Mouse (Mus musculus) cerebellum, adult 8-10 months (tissue): ENCODE data around the gene Wdr35.
"Not testable (repeated sequence)": the region's sequence is repeated elsewhere in the genome, so short reads cannot be mapped to it uniquely, and the experiment has no call there.

Experiments
- DNase-seq: peaks from one replicate; pipeline ENCODE4 v3.0.0; 2022

The Wdr35 gene

GRCm38 (mm10) chr12:9007811-9008210, 34.1 kb downstream of the Wdr35 start:
- DNase-seq: no peak

DNA sequence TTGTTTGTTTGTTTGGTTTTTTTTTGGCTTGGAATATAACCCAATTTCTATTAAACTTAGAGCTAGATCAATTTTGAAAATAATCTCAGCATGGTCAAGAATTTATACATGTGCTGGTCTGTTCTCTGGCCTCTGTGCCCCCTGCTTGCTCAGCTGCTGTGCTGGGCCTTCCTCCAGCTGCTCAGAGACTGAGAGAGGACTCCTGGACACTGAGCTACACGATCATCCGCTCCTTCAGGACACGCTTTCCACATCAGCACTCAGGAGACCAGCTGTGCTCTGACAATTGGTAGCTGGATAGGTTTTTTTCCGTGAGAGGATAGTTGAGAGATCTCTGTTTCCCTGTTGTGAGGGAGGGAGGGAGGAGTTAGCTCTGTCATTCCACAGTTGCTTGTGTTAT, 36.6 kb downstream of the Wdr35 start:
- no peak for DNase-seq

GRCm38 (mm10) chr12:9016376-9016775, 42.7 kb downstream of the Wdr35 start:
- no peak for DNase-seq

- no peak for DNase-seq
Observed at GRCm38 (mm10) chr12:9020431-9020830, 46.7 kb downstream of the Wdr35 start.

- DNase-seq: no peak
Observed at GRCm38 (mm10) chr12:9020986-9021385, 47.3 kb downstream of the Wdr35 start.

- DNase-seq: no peak
Observed at GRCm38 (mm10) chr12:9023031-9023430, 49.3 kb downstream of the Wdr35 start.

GRCm38 (mm10) chr12:9024071-9024470, 50.4 kb downstream of the Wdr35 start:
- DNase-seq: no peak

DNA sequence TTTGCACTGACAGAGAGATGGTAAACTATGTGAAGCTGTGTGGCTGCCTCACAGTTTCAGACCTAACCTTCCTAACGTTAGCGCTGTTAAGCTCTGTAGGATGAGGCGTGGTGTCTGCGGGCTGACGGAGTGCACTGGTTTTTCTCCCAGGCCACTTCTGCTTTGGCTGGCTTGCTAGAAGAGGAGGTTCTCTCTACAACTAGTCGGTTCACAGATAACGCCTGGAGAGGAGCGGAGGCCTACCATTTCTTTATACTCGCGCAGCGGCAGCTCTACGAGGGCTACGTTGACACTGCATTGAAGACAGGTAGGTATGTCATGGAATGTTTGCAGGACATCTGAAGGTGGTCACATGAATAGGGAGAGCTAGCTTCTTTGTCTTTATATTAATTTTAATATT, 51.0 kb downstream of the Wdr35 start:
- no peak for DNase-seq

DNA sequence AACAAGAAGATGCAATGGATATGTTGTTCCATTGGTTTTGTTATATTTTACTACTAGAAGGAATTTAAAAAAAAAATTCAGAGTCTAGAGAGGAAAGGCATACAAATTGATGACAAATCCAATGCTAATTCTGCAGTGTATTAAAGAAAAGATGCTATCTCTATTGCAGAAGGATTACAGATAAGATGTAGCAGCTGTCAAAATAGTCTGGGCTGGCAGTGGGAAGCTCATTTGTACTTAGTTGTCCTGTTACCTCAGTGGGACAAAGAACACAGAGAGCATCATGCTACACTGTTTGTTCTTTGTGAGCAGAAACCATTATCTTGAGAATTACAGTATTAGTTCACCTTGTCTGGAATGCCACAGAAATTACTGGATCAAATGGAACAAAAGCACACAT, 53.2 kb downstream of the Wdr35 start:
- no peak for DNase-seq

GRCm38 (mm10) chr12:9028816-9029215, 55.1 kb downstream of the Wdr35 start:
- DNase-seq: not testable (repeated sequence)

- no peak for DNase-seq
Observed at GRCm38 (mm10) chr12:9029506-9029887, 55.8 kb downstream of the Wdr35 start.

GRCm38 (mm10) chr12:9029888-9030723, 56.4 kb downstream of the Wdr35 start, which contains the start of gene Ttc32:
Gene Ttc32 (plus strand): TSS chr12:9029997.
- DNase-seq: peak; percentile 94

GRCm38 (mm10) chr12:9031166-9031565, 57.5 kb downstream of the Wdr35 start:
- no peak for DNase-seq

GRCm38 (mm10) chr12:9033140-9033539, 59.4 kb downstream of the Wdr35 start:
- no peak for DNase-seq

GRCm38 (mm10) chr12:9036409-9036808, 62.7 kb downstream of the Wdr35 start:
- no peak for DNase-seq

DNA sequence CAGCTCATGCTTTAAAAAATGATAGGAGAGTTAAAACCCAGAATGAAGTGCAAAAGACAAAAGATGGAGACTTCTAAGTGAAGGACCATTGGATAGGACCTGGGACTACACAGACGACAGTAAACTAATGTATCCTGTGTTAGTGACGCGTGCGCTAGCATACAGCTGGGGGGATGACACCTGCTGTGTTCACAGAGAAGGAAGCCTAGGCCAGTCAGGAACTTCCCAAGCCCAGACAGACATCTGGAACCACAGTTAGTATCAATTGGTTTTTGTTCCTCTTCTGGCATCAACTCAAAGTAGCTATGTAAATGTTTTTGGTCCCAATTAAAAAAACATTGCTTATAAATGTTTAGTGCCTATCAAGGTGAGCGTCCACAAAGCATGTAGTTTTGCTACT, 66.5 kb downstream of the Wdr35 start:
- DNase-seq: no peak

- DNase-seq: no peak
Observed at GRCm38 (mm10) chr12:9040686-9041085, 67.0 kb downstream of the Wdr35 start.

- DNase-seq: no peak
Observed at GRCm38 (mm10) chr12:9042316-9042715, 68.6 kb downstream of the Wdr35 start.

GRCm38 (mm10) chr12:9042759-9043158, 69.1 kb downstream of the Wdr35 start:
- no peak for DNase-seq

- DNase-seq: no peak
Observed at GRCm38 (mm10) chr12:9044666-9045065, 71.0 kb downstream of the Wdr35 start.

- DNase-seq: no peak
Observed at GRCm38 (mm10) chr12:9046674-9047073, 73.0 kb downstream of the Wdr35 start.

DNA sequence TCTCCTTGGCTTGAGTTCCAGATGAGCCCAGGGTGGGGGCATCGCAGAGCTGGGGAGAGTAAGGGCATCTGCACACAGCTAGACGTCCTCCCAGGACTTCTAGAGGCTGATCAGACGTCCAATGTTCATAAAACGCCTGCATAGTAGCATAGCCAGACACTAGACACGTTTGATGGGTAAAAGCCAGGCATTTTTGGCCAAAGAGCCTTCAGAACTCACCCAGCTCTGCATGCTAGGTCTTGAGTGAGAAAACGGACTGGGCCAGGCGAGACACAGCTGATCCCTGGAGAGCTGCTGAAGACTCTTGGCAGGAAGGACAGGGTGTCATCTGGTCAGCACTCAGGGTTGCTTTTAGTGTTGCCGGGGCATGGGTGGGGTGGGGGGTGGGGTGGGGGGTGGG, 74.4 kb downstream of the Wdr35 start:
- DNase-seq: no peak

DNA sequence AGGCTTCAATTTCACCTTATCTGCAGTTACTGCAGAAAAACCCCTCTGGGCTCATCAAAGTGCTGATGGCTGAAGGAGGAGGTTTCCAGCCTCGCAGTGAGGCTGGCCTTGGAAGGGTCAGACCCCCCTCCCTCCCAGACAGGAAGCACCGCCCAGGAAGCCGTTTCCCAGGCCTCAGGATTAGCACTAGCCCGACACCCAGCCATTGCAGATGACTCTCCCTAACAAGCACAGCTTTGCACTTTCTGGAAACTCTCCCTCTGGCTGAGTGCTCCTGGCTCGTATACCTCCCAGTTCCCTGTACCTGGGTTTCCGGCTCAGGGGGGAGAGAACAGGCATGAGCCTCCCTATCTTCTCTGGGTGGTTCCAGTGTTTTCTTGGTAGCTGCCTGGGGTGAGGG, 77.1 kb downstream of the Wdr35 start:
- no peak for DNase-seq

DNA sequence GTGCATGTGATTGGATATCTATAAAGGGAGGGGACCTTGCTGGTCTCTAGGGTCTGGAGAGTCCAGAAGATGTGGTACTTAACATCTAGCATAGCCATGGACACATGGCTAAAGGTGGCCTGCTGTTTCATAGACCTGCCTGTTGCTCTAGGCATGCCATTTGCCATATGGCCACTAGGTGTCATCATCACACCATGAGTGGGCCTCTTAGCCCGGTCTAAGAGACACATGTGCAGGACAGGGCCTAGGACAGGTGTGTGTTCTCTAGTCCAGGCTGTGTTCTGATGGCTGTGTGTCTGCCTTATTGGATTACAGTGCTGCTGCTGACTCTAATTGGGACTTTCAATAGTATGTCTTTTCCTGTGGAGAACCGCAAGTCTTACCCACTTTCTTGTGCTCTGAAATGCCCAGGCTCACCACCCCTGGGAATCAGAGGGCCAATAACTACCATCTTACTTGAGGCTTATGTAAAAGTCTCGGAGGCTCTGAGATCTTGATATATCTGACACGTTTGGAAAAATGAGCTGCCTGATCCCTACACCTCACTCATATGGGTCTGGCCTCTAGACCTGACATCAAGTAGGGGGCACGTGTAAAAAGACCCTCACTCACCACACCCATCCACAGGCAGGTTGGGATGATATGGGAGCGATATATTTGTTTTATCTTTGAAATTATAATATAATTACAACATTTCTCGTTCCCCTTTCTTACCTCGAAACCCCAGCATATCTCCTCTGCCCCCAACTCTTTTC, 78.6 kb downstream of the Wdr35 start:
- peak; percentile 74 for DNase-seq
